Mouse (Mus musculus) ovary, adult 2 months (tissue): Measurements from ENCODE around the gene Fuk. TPM values are rescaled to one million over a fixed set of nuclear protein-coding genes. Genes with fewer than 3 reads are reported as not detected.

Source experiments
- polyA plus RNA-seq: library from polyadenylated mRNA; depleted of rRNA; stranded (reverse); fragments of >200 nt; gene quantifications from 2 replicates; pipeline ENCODE4 v1.2.3, GENCODE M21; 2012; rRNA removed

Fuk gene
- 30.6 and 39.6 TPM in 2 replicates for polyA plus RNA-seq

GRCm38 (mm10) chr8:110901839-110902578, at the start of gene Fuk:
Gene Fuk, minus strand, starts transcription at chr8:110902488.

GRCm38 (mm10) chr8:110919341-110920031, 17.2 kb upstream of the Fuk start, which contains the start of gene St3gal2:
Gene St3gal2, plus strand, starts transcription at chr8:110919922.

GRCm38 (mm10) chr8:110846405-110847170, 55.7 kb downstream of the Fuk start, which contains the start of the genes Cog4 and Sf3b3:
Gene Cog4, plus strand, starts transcription at chr8:110846600.
Gene Sf3b3, minus strand, starts transcription at chr8:110846787.

Other genes starting within 250 kb of the Fuk start
- gene Mtss1l, start 181.0 kb downstream of the Fuk start, polyA plus RNA-seq: 136 and 164 TPM in 2 replicates
- 20.3 and 24.4 TPM in 2 replicates for gene Il34, start 96.6 kb downstream of the Fuk start, polyA plus RNA-seq
- gene Cog4, start 55.9 kb downstream of the Fuk start, polyA plus RNA-seq: 25.0 and 29.7 TPM in 2 replicates
- gene Sf3b3, start 55.7 kb downstream of the Fuk start, polyA plus RNA-seq: 37.1 and 51.3 TPM in 2 replicates
- gene St3gal2, start 17.4 kb upstream of the Fuk start, polyA plus RNA-seq: 50.7 and 64.4 TPM in 2 replicates
- 29.4 and 31.7 TPM in 2 replicates for gene Ddx19a, start 95.3 kb upstream of the Fuk start, polyA plus RNA-seq
- 2.4 and 2.9 TPM in 2 replicates for gene Ddx19b, start 129.3 kb upstream of the Fuk start, polyA plus RNA-seq
- gene Aars, start 130.7 kb upstream of the Fuk start, polyA plus RNA-seq: 34.2 and 40.2 TPM in 2 replicates
- 70.7 and 101 TPM in 2 replicates for gene Exosc6, start 153.9 kb upstream of the Fuk start, polyA plus RNA-seq
- 1.8 and 2.2 TPM in 2 replicates for gene Clec18a, start 189.9 kb upstream of the Fuk start, polyA plus RNA-seq
- gene Pdpr, start 192.1 kb upstream of the Fuk start, polyA plus RNA-seq: 19.2 and 19.8 TPM in 2 replicates